Comparison of ENCODE assay signal across 20 mouse cellular contexts in the genomic region with DNA sequence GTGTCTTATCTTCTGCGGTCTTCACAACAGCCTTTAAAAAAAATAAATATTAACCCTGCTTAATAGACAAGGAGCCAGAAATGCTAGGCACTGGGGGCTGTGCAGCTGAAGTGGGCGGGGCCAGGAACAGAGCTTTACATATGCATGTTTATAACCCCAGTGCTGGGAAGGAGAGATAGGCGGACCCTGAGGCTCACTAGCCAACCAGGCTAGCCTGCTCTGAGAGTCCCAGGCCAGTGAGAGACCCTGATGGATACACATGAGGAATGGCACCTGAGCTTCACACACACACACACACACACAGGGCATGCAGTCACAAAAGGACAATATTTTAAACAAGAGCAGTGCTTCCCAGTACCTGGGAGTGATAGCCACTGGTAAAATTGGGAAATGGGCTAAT. TPM values are rescaled to one million over a fixed set of nuclear protein-coding genes. Genes with fewer than 3 reads are reported as not detected.
DNase-seq lines count a peak whose midpoint lies in the region; ATAC-seq and TF ChIP-seq lines count a peak whose summit lies in the region.
"Had no signal": no experiment of that assay in that cellular context is flagged by ENCODE, and none has a peak within 500 bp of the region (broad histone marks: within the 10 kb centered on the region; RNA-seq: fewer than 3 reads in every experiment).

No protein-coding gene starts in this region.

- no peak overlapping the region for H3K4me3 ChIP-seq in gastrocnemius, adult 2 months
- H3K4me3 ChIP-seq in intestine, embryonic 15.5 days (replicated peaks) = no peak overlapping the region
- H3K4me3 ChIP-seq in intestine, postnatal 0 days (ENCODE audit: low read depth, low read length) = no peak overlapping the region
- H3K4me3 ChIP-seq in forebrain, postnatal 0 days (ENCODE audit: low read depth, low read length) = no peak overlapping the region
- H3K4me3 ChIP-seq: embryonic facial prominence, embryonic 12.5 days; limb, embryonic 13.5 days; liver, embryonic 13.5 days had no signal

- H3K4me2 ChIP-seq in intestine, embryonic 15.5 days (replicated peaks) = no peak overlapping the region
- no peak overlapping the region for H3K4me2 ChIP-seq in intestine, postnatal 0 days (replicated peaks; ENCODE audit: low read depth)
- H3K4me2 ChIP-seq in forebrain, postnatal 0 days (ENCODE audit: low read depth) = no peak overlapping the region
- H3K4me2 ChIP-seq: embryonic facial prominence, embryonic 12.5 days; heart, embryonic 11.5 days; limb, embryonic 13.5 days; liver, embryonic 13.5 days had no signal

- H3K9me3 ChIP-seq in intestine, embryonic 15.5 days = no peaks in the 10 kb centered on the region
- H3K9me3 ChIP-seq in intestine, postnatal 0 days (ENCODE audit: control insufficient read depth) = no peaks in the 10 kb centered on the region
- H3K9me3 ChIP-seq in forebrain, postnatal 0 days (ENCODE audit: low read length) = no peaks in the 10 kb centered on the region
- H3K9me3 ChIP-seq: embryonic facial prominence, embryonic 12.5 days; limb, embryonic 13.5 days; liver, embryonic 13.5 days had no signal

- peak; percentile 32; the same call in 1 of the 2 replicates for ATAC-seq in intestine, embryonic 15.5 days
- no peak for ATAC-seq in intestine, postnatal 0 days
- no peak for ATAC-seq in forebrain, postnatal 0 days

- H3K27me3 ChIP-seq in intestine, embryonic 15.5 days (replicated peaks) = no peaks in the 10 kb centered on the region
- no peaks in the 10 kb centered on the region for H3K27me3 ChIP-seq in intestine, postnatal 0 days (replicated peaks; ENCODE audit: control insufficient read depth, insufficient read depth, low read length)
- H3K27me3 ChIP-seq in forebrain, postnatal 0 days (ENCODE audit: insufficient read depth, low read length) = no peaks in the 10 kb centered on the region
- H3K27me3 ChIP-seq: embryonic facial prominence, embryonic 12.5 days; limb, embryonic 13.5 days; liver, embryonic 13.5 days had no signal

- peaks cover 5% of the 10 kb centered on the region; the same call in 1 of the 2 replicates for H3K4me1 ChIP-seq in intestine, embryonic 15.5 days (replicated peaks)
- H3K4me1 ChIP-seq in intestine, postnatal 0 days (replicated peaks; ENCODE audit: control insufficient read depth, insufficient read depth, low read length) = no peaks in the 10 kb centered on the region
- 0 out of 2 replicates have a peak, but pooled peaks cover 3% of the 10 kb centered on the region for H3K4me1 ChIP-seq in forebrain, postnatal 0 days (ENCODE audit: insufficient read depth)
- H3K4me1 ChIP-seq: embryonic facial prominence, embryonic 12.5 days; liver, embryonic 13.5 days had no signal

- TF ChIP-seq CTCF in gastrocnemius, adult 2 months (IDR thresholded peaks at IDR 0.05) = no peak
- TF ChIP-seq CTCF in intestine, postnatal 0 days (IDR thresholded peaks at IDR 0.05; ENCODE audit: low read depth) = no peak
- TF ChIP-seq CTCF in forebrain, postnatal 0 days (IDR thresholded peaks at IDR 0.05; ENCODE audit: low read depth) = no peak

- no peak overlapping the region for H3K9ac ChIP-seq in intestine, embryonic 15.5 days
- H3K9ac ChIP-seq in intestine, postnatal 0 days (ENCODE audit: low read depth, low read length) = no peak overlapping the region
- H3K9ac ChIP-seq in forebrain, postnatal 0 days = no peak overlapping the region
- H3K9ac ChIP-seq: embryonic facial prominence, embryonic 12.5 days; limb, embryonic 13.5 days; liver, embryonic 13.5 days had no signal

- intact Hi-C loops in gastrocnemius, adult 2 months (cut with DNase I) = loop anchor here (10.0 kb wide), 1 partner anchor 155 kb away; no protein-coding TSS in a partner anchor

- WGBS in intestine, embryonic 15.5 days = 74% methylated on average over 3 of the region's 3 CpGs
- WGBS in intestine, postnatal 0 days = 57% methylated on average over 3 of the region's 3 CpGs
- WGBS in forebrain, postnatal 0 days = 78% methylated on average over 3 of the region's 3 CpGs

- no peaks in the 10 kb centered on the region for H3K36me3 ChIP-seq in intestine, embryonic 15.5 days
- H3K36me3 ChIP-seq in intestine, postnatal 0 days (ENCODE audit: control insufficient read depth, insufficient read depth) = no peaks in the 10 kb centered on the region
- H3K36me3 ChIP-seq in forebrain, postnatal 0 days (ENCODE audit: insufficient read depth) = no peaks in the 10 kb centered on the region
- H3K36me3 ChIP-seq: embryonic facial prominence, embryonic 12.5 days; limb, embryonic 13.5 days; liver, embryonic 13.5 days had no signal

- peak overlapping the region; percentile 65 for H3K27ac ChIP-seq in gastrocnemius, adult 2 months
- no peak overlapping the region for H3K27ac ChIP-seq in intestine, embryonic 15.5 days
- H3K27ac ChIP-seq in intestine, postnatal 0 days (ENCODE audit: low read depth, low read length) = no peak overlapping the region
- 0 out of 2 replicates have a peak overlapping the region, but pooled peaks have one; percentile 29 for H3K27ac ChIP-seq in forebrain, postnatal 0 days (ENCODE audit: low read depth, low read length)
- H3K27ac ChIP-seq: embryonic facial prominence, embryonic 12.5 days; limb, embryonic 13.5 days; liver, embryonic 13.5 days had no signal

- no peak for DNase-seq in gastrocnemius, adult 2 months
- no peak for DNase-seq in gastrocnemius, postnatal 25 days
- DNase-seq in ES-CJ7 (ENCODE audit: low read depth, low spot score) = peak; percentile 24
- DNase-seq in forebrain, postnatal 0 days = no peak
- DNase-seq in liver = no peak
- no peak for DNase-seq in layer of hippocampus, postnatal 10 days (ENCODE audit: low spot score in 2 of 2)
- DNase-seq: cerebellum, adult 2 months; cerebellum, postnatal 25 days; kidney, adult 18-20 months; liver, embryonic 13.5 days; lung, adult 2 months; lung, postnatal 14 days; thymus, adult 2 months had no signal

RNA-seq across cellular contexts. Expression of a gene that starts 54.1 kb away (rescaled TPM):
- total RNA-seq in gastrocnemius, adult 2 months (2021) = under 1 TPM in 1 of 2 experiments, not detected in 1; 0.36 TPM
- total RNA-seq in gastrocnemius, postnatal 25 days (2021) = not detected
- polyA plus RNA-seq in intestine, embryonic 15.5 days (2015; fragmentation: Nextera tagmentation; extraction: Ambion mirVana) = 1.7 and 2.0 TPM in 2 replicates
- 3.1 and 4.0 TPM in 2 replicates for polyA plus RNA-seq in intestine, postnatal 0 days (2015; fragmentation: Nextera tagmentation; extraction: Ambion mirVana)
- total RNA-seq in forebrain, postnatal 0 days (2014; rRNA removed) = not detected in 2 replicates
- polyA plus RNA-seq in forebrain, postnatal 0 days (2015; fragmentation: Nextera tagmentation; extraction: Ambion mirVana) = 0.11 and 0.34 TPM in 2 replicates
- under 1 TPM in 1 of 2 experiments, not detected in 1; 0.27 TPM for total RNA-seq in layer of hippocampus, postnatal 10 days (2021)
- total RNA-seq: gastrocnemius, adult 18-20 months; left cerebral cortex, postnatal 10 days had no signal

Comparison
In these comparisons a context has a peak if more than half of its experiments do, and no peak if none do; other contexts are left out.
1. H3K27ac ChIP-seq: peak in gastrocnemius, adult 2 months (single experiment) and forebrain, postnatal 0 days (single experiment); none in intestine, embryonic 15.5 days (single experiment) and intestine, postnatal 0 days (single experiment).